Mouse (Mus musculus) left cerebral cortex, postnatal 14 days (tissue): ENCODE data around the gene Hnrnpul2. TPM values are rescaled to one million over a fixed set of nuclear protein-coding genes. Genes with fewer than 3 reads are reported as not detected.
"Not testable (repeated sequence)": the region's sequence is repeated elsewhere in the genome, so short reads cannot be mapped to it uniquely, and the experiment has no call there.

ENCODE experiments used
- DNase-seq, 2 experiments: peaks; one replicate each; pipeline ENCODE4 v3.0.0; 2021 to 2022; ENCODE audit warnings: low spot score in 2 of 2, mixed read lengths in 1 of 2
- intact Hi-C: fragments of 180-260 bp; cut with DNase I; formaldehyde crosslinking; loops from one replicate; pipeline ENCODE4 v1.15.1; 2025
- total RNA-seq, 2 experiments: library from RNA; stranded (reverse); gene quantifications; 2 replicates each; pipeline ENCODE4 v1.2.3; 2021

The Hnrnpul2 gene
- total RNA-seq, 2 experiments from 2014 or later, result 92.3 to 95.8 TPM

DNA sequence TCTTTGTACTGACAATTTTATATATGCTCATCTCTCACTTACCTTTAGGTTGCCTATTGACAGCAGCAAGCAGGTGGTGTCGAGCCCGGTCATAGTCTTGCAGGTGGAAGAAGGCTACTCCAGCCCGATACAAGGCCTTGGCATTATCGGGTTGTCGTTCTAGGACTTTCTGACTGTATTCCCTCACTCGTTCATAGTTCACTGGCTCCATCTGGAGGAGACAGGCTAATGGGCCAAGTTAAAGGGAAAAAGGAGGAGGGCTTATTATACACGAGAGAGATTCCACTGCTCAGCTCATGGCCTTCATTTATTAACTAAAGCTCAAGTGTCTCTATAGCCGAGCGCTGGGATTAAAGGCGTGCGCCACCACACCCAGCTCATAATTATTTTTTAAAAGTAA, 4.0 kb upstream of the Hnrnpul2 start:
- DNase-seq, result no peak
- intact Hi-C loops, result no loop called here

DNA sequence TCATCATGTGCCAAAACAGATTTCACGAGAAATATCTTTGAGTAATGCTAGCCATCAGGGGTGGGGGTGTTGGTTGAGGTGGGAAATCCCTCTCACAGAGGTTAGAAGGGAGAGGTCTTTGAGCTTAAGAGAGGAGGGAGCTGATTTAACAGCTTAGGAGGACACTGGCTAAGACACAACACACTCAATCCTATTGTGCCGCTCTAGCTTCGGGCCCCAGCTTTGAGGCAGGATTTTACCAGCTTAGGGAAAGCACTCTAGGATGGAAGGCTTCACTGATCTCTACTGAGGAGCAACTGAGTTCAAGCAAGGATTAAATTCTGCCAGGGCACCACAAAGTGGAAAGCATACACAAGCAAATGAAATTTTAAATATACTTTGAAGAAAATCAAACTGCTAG, 2.8 kb upstream of the Hnrnpul2 start:
- intact Hi-C loops, result no loop called here
- DNase-seq, result no peak

DNA sequence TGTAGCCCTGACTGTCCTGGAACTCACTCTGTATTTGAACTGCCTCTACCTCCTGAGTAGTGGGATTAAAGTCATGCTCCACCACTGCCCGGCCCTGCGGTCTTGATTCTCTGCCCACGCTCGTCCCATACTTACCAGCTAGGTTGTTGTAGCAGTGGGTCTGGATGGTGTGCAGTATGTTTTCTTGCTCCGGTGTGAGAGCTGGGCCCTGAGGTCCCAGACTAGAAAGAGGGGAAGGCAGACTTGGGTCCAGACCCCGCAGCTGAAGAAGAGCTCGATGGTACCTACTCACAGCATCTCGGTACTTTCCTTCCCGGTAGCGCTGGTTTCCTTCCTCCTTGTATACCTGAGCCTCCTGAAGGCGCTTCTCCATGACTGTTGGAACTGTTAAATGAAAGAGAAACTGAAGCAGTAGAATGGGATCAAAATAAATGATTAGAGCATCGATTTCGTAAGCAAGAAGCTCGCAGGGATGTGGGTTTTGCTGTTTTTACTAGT, 1.5 kb upstream of the Hnrnpul2 start:
- no peak for DNase-seq
- intact Hi-C loops, result no loop called here

DNA sequence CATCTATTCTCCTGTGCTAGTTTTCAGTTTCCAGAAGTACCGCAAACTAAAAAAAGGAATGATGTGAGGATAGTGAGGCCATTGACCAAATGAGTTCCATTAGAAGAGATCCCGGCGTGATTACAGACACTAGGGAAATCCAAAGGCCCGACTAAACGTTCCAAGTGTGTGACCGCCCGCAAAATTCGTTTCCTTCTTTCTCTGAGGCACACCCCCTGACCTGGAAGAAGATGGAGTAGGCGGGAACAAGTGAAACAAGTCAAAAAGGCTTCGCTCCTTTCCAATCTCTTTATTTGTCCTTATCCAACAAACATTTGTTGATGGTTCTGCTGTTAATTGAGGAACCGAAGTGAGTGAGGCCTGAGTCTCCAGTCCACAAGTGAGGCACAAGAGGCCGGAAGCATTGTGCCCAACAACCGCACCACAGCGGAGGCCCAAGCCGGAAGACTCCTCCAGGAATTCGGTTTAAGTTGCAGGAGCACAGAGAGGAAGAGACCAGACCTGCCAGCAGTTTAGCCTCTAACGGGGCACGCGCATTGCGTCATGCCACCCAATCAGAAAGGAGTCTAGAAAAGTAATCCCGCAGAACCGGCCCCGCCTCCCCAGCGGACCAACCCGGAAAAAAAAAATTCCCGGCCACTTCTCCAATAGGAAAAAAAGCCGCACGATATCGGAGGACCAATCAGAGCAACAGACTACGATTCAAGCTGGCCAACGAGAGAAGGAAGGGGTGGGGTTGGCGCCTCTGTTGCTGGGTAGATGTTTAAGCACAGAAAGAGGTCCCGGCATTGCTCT, 812 bp upstream of the Hnrnpul2 start, which contains the start of gene Ttc9c:
TSS of gene Ttc9c (minus strand) at position 533 of the 795 bp plus-strand sequence.
- DNase-seq, result peak; percentile 97 to 99
- intact Hi-C loops, result no loop called here

DNA sequence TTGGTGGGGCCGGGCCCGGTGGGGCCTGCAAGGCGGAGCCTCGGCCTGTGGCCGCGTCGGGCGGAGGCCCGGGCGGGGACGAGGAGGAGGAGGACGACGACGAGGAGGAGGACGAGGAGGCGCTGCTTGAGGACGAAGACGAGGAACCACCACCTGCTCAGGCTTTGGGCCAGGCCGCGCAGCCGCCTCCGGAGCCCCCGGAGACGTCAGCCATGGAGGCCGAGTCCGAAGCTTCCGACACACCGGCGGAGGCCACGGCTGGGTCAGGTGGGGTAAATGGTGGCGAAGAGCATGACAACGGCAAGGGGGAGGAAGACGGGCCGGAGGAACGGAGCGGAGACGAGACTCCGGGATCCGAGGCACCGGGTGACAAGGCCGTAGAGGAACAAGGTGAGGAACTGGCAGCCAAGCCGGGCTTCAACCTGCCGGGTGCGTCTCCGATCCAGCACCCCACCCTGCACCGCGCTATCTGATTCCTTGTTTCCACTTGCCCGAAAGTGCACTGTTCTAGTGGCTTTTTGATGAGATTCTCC, 680 bp downstream of the Hnrnpul2 start:
- no peak for DNase-seq
- intact Hi-C loops, result loop anchor here (5.0 kb wide), 1 partner anchor 73 kb away; no protein-coding TSS in a partner anchor

DNA sequence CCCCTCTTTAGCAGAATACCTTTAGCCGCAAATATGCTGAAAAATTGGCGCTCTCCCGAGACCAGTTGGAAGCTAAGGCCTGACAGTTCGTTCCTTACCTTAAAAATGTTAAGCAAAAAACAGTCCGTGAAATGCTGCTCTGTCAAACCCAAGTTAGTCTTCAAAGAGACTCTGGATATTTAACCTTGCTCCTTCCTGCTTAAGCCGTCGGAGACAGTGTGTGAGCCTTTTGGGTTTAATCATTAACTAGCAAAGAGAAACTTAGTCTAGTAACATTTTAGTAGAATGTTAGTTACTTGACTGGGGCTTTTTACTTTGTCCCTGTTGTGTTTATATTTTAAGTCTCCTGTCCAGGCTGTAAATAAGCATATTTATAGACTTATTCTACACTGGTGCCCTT, 1.3 kb downstream of the Hnrnpul2 start:
- DNase-seq, result no peak
- intact Hi-C loops, result loop anchor here (5.0 kb wide), 1 partner anchor 74 kb away; no protein-coding TSS in a partner anchor

DNA sequence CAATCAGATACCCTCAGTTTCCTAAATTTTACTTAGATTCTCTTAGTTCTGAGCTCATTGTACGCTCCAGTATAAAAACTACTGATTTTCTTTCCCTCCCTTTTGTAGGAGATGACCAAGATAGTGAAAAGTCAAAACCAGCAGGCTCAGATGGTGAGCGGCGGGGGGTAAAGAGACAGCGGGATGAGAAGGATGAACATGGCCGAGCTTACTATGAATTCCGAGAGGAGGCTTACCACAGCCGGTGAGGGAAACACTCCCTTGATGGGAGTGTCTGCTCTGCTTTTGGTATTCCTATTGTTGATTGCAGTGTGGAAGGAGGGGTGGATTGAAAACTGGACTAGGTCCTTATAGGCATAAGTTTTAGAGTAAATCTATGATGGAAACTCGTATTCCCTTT, 2.9 kb downstream of the Hnrnpul2 start:
- intact Hi-C loops, result loop anchor here (5.0 kb wide), 1 partner anchor 75 kb away; no protein-coding TSS in a partner anchor

DNA sequence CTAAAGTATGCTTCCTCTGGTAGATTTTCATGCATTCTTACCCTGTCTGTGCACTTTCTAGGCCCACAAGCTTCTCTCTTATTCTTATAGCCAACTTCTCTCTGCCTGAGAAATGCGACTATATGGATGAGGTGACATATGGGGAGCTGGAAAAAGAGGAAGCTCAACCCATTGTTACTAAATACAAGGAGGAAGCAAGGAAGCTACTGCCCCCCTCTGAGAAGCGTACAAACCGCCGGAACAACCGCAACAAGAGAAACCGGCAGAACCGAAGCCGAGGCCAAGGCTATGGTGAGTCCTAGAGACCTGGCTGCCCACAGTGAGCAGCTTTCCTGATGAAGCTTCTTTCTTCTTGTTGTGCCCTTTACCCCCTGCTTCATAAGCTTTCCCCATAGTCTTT, 9.8 kb downstream of the Hnrnpul2 start, which contains the start of gene AC129217.1:
TSS of gene AC129217.1 (plus strand) at position 114 of the 400 bp plus-strand sequence.
- intact Hi-C loops, result no loop called here
- no peak for DNase-seq

More for the DNA sequence above, 2.9 kb downstream of the Hnrnpul2 start:
- DNase-seq, result no peak

DNA sequence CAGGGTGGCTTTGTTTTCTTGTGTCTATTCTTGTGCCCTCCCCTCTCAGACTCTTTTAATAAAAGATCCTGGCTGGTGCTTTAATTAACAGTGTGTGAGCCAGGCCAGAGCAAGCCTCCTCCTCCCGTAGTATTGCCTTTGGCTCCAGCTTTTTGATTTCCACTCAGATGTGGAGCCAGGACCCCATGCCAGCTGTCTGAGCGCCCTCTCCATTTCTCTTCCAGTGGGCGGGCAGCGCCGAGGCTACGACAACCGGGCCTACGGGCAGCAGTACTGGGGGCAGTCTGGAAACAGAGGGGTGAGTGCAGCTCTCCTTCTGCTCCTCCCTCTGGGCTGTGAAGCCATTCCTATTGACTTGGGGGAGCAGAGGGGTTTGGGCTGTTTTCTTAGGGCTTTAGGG, 10.9 kb downstream of the Hnrnpul2 start:
- DNase-seq, result no peak
- intact Hi-C loops, result no loop called here

DNA sequence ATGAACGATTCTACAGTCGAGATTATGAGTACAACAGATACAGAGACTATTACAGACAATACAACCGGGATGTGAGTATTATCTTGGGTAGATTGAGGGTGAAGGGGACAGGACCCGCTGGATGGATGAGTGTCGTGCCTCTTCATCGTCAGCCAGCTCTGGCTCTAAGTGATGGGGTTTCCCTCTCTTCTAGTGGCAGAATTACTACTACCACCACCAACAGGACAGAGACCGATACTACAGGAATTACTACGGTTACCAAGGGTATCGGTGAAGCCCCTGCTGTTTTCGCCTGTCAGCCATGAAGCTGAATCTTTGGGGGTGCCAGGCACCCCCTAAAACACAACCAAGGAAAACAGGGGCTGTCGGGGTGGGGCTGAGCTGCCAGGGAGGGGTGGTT, 11.5 kb downstream of the Hnrnpul2 start:
- intact Hi-C loops, result no loop called here
- DNase-seq, result no peak

DNA sequence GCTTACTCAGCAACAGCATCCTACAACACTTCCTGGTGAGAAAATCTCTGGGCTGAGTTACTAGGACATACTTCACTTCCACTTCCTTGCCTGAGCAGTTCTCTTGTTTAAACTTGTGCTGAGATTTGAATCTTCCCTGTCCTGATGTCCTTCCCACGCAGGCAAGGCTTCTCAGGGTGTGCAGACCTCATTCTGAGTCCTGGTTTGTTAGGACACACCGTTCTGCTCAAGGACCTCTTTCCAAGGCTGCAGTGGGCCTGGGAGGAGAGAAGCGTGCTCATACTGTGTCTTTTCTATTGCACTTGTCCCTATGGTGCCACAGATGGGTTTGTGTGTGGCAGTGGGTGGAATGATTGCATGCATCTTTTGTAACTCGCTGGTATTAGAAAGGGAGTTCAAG, 13.2 kb downstream of the Hnrnpul2 start:
- intact Hi-C loops, result no loop called here

DNA sequence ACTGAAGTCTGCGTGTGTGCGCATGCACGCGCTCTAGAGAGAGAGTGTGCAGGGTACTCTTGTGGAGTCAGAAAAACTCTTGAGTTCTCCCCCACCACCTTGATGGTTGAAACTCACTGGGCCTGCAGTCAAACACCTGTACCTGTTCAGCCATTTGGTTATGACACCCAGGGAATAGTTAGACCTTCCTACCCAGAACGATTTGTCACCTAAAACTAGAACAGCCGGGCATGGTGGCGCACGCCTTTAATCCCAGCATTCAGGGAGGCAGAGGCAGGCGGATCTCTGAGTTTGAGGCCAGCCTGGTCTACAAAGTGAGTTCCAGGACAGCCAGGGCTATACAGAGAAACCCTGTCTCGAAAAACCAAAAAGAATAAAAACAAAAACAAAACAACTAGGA, 16.5 kb downstream of the Hnrnpul2 start:
- intact Hi-C loops, DNase-seq: not testable (repeated sequence)

More for the DNA sequence above, 13.2 kb downstream of the Hnrnpul2 start:
- no peak for DNase-seq

DNA sequence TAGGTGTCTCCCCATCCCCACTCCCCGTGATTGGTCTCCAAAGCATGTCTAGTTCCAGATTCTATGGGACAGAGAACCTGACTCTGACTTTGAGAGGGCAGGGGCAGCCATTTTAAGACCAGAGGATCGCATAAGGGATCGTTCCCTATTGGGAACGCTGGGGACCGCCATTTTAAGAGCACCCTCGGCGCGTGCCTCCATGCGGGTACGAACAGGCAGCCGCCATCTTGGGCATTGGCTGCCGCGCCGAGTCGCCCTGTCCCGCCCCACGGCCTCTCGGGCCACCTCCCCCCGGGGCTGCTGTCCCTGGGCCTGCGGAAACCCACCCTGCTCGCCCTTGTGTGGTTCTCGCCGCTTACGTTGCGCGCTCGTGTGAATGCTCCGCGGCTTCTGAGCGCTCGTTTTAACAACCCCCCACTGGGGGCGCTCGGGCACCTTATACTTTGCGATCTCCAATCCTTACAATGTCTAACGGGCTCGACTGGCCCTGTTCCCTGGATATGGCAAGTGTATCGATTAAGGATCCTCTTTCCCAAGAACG, 17.5 kb downstream of the Hnrnpul2 start, which contains the start of gene Bscl2:
TSS of gene Bscl2 (plus strand) at position 217 of the 541 bp plus-strand sequence.
- peak; percentile 87 to 94 for DNase-seq
- intact Hi-C loops, result no loop called here

DNA sequence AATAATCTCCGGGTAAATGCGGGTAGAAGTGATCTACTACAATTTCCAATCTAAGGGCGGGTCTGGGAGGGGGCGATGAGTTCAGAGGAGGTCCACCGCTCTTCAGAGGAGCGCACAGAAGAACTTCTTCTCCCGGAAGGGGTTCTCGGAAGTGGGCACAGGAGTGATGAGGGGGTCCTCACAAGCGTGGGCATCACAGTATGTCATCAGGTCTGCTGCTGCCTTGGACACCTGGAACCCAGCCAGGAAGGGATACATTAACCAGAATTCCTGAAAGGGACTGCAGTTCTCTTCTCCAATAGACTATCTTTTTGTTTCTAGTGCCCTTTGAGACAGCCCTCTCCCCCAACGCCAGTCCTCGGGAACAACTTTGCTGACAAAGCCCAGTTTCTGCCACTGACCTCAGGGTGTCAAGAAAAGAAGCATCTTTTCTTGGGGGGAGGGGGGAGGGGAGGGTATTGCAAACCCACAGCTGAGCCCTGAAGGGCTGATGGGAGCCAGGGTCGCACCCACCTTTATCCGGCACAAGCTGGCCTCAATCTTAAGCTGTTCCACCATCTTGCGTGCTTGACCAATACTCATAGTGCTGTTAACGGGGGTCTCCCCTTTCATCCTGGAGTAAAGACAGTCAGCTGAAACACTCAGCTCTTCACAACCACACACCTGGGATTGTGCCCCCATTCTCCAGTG, 18.4 kb downstream of the Hnrnpul2 start:
- peak in 1 of 2 experiments; percentile 72 for DNase-seq
- intact Hi-C loops, result no loop called here

DNA sequence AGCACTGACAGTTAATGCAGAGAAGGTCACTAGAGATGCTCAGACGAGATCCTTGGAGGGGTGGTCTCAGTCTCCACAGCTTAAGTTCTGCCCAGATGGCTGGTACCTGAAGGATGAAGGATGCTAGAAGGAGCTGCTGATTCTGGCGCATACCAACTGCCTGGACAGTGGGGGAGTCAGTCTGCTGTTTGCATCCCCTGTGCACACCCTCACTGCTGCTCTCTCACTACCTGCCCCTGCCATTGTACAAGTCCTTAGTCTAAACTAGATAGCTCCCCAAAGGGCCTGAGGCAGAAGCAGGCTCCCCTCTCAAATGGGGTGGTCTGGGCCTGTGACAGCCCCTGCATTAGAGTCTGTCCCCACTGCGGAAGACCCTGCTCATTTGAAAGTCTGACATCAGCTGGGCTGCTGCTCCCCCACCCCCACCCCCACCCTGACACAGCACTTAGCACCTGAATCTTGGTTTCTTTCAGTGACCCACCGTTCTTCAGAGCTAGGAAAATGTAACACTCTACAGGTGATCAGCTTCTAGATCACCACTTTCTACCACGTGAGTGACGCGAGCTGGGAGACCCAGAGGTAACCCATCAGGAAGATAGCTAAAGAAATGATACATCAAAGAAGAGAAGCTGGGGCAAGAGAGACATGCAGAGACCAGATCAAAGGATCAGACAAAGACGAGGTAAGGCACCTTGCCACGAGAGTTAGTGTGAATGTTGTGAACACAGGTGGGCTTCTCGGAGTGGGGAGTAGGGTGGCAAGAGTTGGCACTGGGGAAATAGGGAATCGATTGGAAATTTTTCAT, 19.5 kb downstream of the Hnrnpul2 start, which contains the start of gene Gng3:
TSS of gene Gng3 (minus strand) at position 92 of the 805 bp plus-strand sequence.
- intact Hi-C loops, result no loop called here
- peak; percentile 86 to 91 for DNase-seq

DNA sequence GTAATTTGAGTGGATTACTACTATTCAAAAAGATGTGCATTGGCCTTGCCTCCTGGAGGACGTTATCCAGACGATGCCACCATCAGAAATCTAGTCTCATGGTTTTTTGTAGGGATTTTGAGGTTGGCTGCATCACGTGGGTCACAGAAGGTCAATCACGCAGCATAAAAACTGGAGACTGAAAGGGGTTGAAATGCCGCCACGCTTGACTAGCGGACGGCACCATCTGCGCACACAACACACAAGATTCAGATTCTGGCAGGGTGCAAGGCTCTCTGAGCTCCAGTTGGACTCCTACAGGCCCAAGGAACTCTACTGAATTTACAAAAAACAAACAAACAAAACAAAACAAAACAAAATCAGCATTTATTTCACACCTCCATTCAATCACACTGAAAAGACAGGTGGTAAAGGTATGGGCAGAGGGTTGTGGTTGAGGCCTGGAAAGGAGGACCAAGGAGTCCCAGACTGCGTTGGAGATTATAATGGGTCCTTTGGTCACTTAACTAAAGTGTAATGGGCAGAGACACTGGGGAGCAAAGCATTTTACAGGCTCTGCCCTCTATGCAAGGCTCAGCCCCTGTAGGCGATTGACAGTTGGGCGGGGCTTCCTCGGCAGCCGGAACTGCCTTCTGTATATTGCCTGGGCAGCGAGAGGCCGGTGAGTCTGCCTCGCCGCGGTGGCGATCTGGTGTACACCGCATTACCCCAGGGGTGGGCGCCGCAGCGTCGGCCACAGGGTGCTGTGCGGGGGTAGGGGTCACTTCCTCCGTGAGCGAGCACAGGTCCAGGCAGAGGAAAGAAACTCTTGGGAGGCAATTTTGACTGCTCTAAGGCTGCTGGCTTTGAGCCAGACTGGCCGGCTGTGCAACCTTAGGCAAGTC, 20.3 kb downstream of the Hnrnpul2 start:
- intact Hi-C loops, result loop anchor here (5.0 to 10.0 kb wide), 2 partner anchors 115 to 242 kb away; partner anchors contain the start of gene Tut1
- DNase-seq, result peak in 1 of 2 experiments; percentile 70

DNA sequence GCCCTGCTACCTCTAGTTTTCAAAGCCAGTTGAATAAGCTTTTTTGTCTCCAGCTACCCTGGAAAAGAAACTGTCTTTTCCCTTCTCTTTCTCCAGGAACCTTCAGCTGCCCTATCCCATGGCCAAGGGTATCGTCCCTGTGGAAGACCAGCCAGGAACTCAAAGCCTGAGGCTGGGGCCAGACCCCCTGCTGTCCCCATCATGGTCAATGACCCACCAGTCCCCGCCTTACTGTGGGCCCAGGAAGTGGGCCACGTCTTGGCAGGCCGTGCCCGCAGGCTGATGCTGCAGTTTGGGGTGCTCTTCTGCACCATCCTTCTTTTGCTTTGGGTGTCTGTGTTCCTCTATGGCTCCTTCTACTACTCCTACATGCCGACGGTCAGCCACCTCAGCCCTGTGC, 21.2 kb downstream of the Hnrnpul2 start:
- DNase-seq, result no peak
- intact Hi-C loops, result loop anchor here (5.0 to 10.0 kb wide), 2 partner anchors 114 to 241 kb away; partner anchors contain the start of gene Tut1
